Mouse (Mus musculus) heart, adult 2 months (tissue): ENCODE results near the gene Il18rap.

Source experiments
- CTCF ChIP-seq: fragments of 200-600 bp; IDR thresholded peaks from 2 replicates; pipeline ENCODE4 v1.8.1; 2022; ENCODE audit warnings: antibody characterized with exemption, mild to moderate bottlenecking, moderate library complexity
- POLR2A ChIP-seq: fragments of 200-500 bp; IDR thresholded peaks from 2 replicates; pipeline ENCODE4 v1.6.1; 2011; ENCODE audit warnings: mild to moderate bottlenecking, low read depth, low read length, control low read depth; ENCODE audit not compliant: insufficient read depth

- no peak for TF ChIP-seq POLR2A
- no peak for TF ChIP-seq CTCF
These were observed 42.8 kb upstream of the Il18rap start for GRCm38 (mm10) chr1:40472401-40472800.
